Mouse (Mus musculus) lung, postnatal 10 days (tissue): ENCODE data around the gene Bag3.
"Not testable (repeated sequence)": the region's sequence is repeated elsewhere in the genome, so short reads cannot be mapped to it uniquely, and the experiment has no call there.

ENCODE experiments used
- DNase-seq: peaks from one replicate; pipeline ENCODE4 v3.0.0; 2021

Bag3 gene

DNA sequence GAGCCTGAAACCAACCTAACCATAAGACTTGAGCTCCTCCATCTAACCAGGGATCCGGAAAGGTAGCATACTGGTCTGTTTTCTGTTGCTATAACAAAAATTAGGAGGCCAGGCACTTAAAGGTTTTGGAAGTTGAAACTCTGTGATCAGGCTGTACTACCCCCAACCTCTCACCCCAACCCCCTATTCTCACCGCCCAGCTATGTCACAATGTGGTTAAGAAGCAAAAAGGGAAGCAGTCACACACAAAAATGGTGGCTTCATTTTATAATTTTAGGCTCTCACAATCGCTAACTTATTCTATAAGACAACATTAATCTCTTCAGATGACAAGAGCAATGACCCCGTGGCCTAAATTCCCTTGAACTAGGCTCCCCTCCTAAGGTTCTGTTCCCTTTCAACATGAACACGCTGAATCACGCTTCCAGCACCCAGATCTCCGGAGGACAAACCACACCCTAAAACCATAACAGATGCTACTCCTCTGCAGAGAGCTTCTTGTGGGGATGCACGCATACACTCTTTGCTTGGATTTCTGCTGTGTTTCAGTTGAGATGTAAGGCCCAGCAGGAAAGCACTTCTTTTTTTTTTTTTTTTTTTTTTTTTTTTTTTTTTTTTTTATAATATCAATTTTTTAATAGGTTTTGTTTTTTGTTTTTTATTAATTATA is 46.7 kb downstream of the Bag3 start:
- no peak for DNase-seq

GRCm38 (mm10) chr7:128570657-128571056 is 47.2 kb downstream of the Bag3 start:
- not testable (repeated sequence) for DNase-seq

DNA sequence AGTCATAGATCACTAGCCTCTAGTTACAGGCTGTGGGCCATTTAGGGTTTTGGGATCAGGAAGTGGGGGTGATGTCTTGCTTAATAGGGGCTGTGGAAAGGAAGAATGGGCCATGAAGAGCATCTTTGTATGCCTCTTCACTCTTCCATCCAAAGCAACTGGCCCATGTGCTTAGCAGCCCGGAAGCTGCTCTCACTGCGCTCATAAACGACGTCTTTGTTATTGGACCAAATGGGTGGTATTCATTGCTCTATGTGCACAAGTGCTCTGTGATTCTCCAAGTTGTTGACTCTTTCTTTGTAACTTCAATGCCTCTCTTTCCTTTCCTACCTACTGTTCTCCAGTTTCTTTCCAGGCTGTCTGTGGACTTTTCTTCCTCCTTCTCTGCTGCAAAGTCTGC is 48.6 kb downstream of the Bag3 start:
- DNase-seq, result no peak

GRCm38 (mm10) chr7:128575211-128575610 is 51.8 kb downstream of the Bag3 start:
- no peak for DNase-seq

DNA sequence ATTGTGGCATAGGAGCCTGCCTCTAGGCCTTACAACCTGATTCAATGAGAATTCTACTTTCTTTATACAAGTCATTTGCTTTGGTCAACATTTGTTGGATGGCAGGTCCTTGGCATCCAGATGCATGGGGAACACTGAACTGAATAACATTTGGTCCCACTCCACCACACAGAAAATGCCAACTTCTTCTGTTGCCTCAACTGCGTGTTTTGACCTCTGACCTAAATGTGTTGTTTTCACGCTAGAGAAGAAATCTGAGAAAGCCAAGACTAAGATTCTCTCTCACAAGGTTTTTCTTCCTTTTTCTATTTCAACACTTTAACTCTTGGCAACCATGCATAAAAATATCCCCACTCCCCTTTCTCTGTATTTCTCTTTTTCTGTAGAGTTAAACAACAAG is 52.4 kb downstream of the Bag3 start:
- DNase-seq, result peak; percentile 60

DNA sequence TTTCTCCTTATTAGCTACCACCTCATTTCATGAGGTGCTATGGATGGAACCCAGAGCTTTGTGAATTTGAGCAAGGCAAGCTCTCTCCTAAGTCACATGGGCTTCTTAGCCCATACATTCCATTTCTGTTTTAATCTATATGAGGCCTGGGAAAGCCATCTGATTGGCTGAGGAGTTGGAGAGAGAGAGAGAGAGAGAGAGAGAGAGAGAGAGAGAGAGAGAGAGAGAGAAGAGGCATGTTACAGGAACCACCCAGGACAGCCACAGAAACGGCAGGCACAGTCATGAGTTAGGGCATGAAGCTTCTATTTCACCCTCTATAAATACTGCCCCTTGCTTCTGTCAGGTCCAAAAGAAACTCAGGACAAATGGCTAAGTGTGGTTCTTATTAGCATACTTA is 54.2 kb downstream of the Bag3 start:
- DNase-seq, result no peak

- no peak for DNase-seq
These were observed 55.0 kb downstream of the Bag3 start for GRCm38 (mm10) chr7:128578199-128578945.

DNA sequence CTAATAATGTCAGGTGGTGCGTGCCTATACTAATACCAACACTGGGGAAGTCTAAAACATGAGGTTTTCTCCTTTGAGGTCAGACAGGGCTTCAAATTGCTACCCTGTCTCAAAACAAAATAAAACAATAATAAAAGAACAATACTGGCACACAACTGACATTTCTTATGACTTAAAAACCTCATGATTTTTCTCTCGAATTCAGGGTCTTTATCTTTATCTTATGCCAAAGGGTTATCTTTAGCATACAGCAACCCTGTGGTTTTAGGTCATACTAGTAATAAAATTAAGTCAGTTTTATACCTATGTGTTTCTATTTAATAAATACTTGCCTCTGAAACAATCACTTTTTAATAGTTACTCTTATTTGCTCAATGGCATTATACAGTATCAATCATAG is 56.0 kb downstream of the Bag3 start:
- DNase-seq, result no peak

DNA sequence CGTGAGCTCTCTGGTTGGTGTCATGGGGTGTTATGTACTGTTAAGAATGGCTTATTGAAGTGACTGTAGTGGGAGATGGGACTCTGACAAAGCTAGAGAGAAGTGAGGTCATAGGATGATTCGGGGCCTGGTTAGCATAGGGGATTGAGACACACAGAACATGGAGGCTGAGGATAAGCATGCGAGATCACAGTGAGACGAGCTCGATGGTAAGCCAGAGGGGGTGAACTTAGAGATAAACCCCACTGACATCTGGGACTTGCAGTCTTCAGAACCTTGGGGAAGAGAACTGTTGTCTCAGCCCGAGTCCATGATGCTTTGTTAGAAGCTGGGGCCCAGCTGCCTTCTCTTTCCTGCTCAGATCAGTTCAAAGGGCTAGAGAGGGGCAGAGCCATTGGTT is 56.9 kb downstream of the Bag3 start:
- DNase-seq, result no peak

DNA sequence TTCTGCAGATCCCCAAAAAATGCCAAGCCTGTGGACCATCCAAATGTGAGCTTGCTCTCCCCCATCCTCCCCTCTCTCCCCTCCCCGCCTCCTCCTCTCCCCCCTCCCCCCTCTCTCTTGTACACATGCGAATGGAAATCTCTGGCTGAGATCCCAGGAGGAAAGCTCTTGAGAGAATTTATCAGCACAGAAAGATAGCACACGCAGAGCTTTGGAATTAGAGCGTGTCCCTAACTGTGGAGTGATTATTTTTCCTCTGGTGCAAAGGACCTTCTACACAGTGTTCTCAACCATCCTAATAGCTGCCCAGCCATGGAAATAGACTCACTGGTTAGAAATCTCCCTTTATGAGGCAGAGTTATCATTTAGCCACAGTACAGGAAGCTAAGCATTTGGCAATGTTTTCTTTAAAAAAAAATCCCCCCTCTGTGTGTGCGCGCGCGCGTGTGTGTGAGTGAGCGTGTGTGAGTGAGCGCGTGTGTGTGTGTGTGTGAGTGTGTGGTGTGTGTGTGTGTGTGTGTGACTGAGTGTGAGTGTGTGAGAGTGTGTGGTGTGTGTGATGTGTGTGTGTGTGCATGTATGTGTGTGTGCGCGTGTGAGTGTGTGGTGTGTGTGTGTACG is 58.6 kb downstream of the Bag3 start:
- peak; percentile 30 for DNase-seq

DNA sequence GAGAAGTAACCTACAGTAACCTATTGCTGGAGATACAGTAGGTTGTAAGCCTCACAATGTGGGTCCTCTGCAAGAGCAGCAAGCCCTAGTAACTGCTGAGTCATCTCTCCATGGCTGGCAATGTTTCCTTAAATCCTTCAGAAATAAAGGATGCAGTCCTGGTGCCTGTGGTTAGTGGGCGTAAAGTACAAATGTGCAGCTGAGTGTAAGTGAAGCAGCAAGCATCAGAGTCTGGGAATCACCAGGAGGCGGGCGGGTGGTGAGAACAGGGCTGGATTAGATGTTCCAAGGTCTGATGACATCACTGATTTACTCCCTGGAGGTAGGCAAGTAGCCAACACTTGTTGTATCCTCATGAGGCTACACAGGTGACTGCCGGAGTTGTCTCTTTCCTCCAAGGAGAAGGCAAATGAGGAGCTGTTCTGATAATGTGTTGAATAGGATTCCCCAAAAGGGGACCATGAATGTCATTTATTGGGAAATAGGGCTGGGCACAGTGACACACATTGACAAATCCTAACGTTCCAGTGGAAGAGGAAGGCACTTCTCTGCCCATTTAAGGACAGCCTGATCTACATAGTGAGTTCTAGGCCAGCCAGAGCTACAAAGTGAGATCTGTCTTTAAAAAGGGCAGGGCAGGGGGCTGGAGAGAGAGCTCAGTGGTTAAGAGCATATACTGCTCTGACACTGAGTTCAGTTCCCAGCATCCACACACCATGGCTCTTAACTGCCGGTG is 60.0 kb downstream of the Bag3 start:
- DNase-seq, result peak; percentile 36

DNA sequence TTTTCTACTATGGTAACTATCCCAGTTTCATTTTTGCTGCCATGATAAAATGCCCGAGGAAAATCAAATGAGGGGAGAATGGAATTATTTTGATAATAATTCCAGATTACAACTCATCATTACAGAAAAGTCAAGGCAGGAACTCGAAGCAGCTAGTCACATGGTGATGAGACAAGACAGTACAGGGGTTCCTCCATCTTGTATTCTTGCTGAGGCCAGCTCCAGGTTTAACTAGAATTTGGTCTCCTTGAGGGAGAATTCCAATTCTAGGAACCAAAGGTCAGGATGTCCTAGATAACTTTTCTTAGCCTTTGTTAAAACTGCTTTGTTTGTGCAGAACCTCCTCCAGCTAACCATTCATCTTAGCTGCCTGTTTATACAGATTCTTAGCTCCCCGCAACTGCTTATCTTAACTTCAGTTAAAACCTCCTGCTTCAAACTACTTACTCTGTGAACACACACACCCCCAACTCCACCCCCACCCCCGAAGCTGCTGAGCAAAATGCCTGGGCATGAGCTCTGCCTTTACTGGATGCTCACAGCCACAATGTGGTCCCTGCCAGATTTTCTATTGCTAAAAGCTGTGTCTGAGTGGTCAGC is 64.0 kb downstream of the Bag3 start:
- DNase-seq, result no peak

- peak; percentile 55 for DNase-seq
These were observed 68.1 kb downstream of the Bag3 start for GRCm38 (mm10) chr7:128591345-128592084.

- DNase-seq, result peak; percentile 89
These were observed 68.9 kb downstream of the Bag3 start for GRCm38 (mm10) chr7:128592118-128592935.

- DNase-seq, result no peak
These were observed 69.5 kb downstream of the Bag3 start for GRCm38 (mm10) chr7:128592936-128593241.

DNA sequence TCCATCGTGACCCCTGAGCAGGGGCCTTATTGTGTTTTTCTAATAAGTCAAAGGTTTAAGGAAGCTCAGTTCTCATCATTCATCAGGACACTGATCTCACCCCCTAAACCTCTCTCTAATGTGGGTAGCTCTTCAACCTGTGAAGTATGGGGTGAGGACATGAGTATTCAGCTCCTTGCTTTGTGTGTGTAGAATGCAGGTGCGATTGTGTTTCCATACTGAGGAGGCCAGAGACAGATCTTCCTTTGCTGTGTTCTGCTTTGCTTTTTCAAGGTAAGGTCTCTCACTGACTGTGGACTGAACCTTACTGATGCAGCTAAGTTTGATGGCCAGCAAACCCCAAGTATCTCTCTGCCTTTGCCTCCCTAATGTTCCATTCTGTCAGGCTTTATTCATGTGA is 72.9 kb downstream of the Bag3 start:
- DNase-seq, result no peak
